Mouse (Mus musculus): ENCODE results near the gene Gtpbp10. TPM values are rescaled to one million over a fixed set of nuclear protein-coding genes. Genes with fewer than 3 reads are reported as not detected.
A peak's percentile ranks its signal among the peaks of the same experiment; 100 is the strongest.

Gene Gtpbp10
- polyA plus RNA-seq (2016; fragmentation: Nextera tagmentation; extraction: Ambion mirVana): 38.0 and 39.5 TPM in 2 replicates

- peak within 1 kb of the TSS; percentile 75 for H3K4me3 ChIP-seq
- no peaks in the 10 kb centered on the region for H3K27me3 ChIP-seq (replicated peaks; ENCODE audit: low read depth, poor library complexity, severe bottlenecking)
- WGBS: under 1% methylated on average over 43 of the region's 43 CpGs
- no peaks in the 10 kb centered on the region for H3K9me3 ChIP-seq
- H3K4me1 ChIP-seq: peaks cover 11% of the 10 kb centered on the region
- H3K36me3 ChIP-seq (replicated peaks): peaks cover 19% of the 10 kb centered on the region
- peak; percentile 94 for DNase-seq (ENCODE audit: low spot score)
- peak within 1 kb of the TSS; percentile 94 for H3K27ac ChIP-seq (replicated peaks)
These were observed at the start of gene Gtpbp10 for GRCm38 (mm10) chr5:5559079-5559740. Gene Gtpbp10 (minus strand): TSS chr5:5559538.

GRCm38 (mm10) chr5:5587686-5588085 lies 28.3 kb upstream of the Gtpbp10 start:
- H3K27me3 ChIP-seq (replicated peaks; ENCODE audit: low read depth, poor library complexity, severe bottlenecking): no peaks in the 10 kb centered on the region
- 87% methylated on average over 3 of the region's 3 CpGs for WGBS

GRCm38 (mm10) chr5:5573749-5574317 lies 14.5 kb upstream of the Gtpbp10 start, which contains the start of gene Gm8773:
Gene Gm8773 (plus strand): TSS chr5:5573799.
- Histone ChIP-seq H3K4me1 (peaks cover 4% of the 10 kb centered on the region; the same call in 1 of the 2 replicates), H3K4me3 (peak within 1 kb of the TSS; percentile 62), H3K27me3 (replicated peaks; ENCODE audit: low read depth, poor library complexity, severe bottlenecking) (peaks cover 25% of the 10 kb centered on the region), H3K9me3 (no peaks in the 10 kb centered on the region), H3K36me3 (replicated peaks) (no peaks in the 10 kb centered on the region), H3K27ac (replicated peaks) (0 out of 2 replicates have a peak within 1 kb of the TSS, but pooled peaks have one; percentile 3)
- WGBS: under 1% methylated on average over 24 of the region's 24 CpGs
- peak; percentile 64 for DNase-seq (ENCODE audit: low spot score)

More at GRCm38 (mm10) chr5:5587686-5588085, 28.3 kb upstream of the Gtpbp10 start:
- Histone ChIP-seq H3K27ac (replicated peaks) (no peak overlapping the region), H3K9me3 (no peaks in the 10 kb centered on the region), H3K4me3 (no peak overlapping the region), H3K36me3 (replicated peaks) (no peaks in the 10 kb centered on the region), H3K4me1 (no peaks in the 10 kb centered on the region)
- no peak for DNase-seq (ENCODE audit: low spot score)

GRCm38 (mm10) chr5:5562435-5562834 lies 3.1 kb upstream of the Gtpbp10 start:
- H3K9me3 ChIP-seq: no peaks in the 10 kb centered on the region
- no peak overlapping the region for H3K4me3 ChIP-seq
- no peak overlapping the region for H3K27ac ChIP-seq (replicated peaks)
- H3K36me3 ChIP-seq (replicated peaks): no peaks in the 10 kb centered on the region
- 66% methylated on average over 3 of the region's 3 CpGs for WGBS
- H3K27me3 ChIP-seq (replicated peaks; ENCODE audit: low read depth, poor library complexity, severe bottlenecking): no peaks in the 10 kb centered on the region
- peaks cover 11% of the 10 kb centered on the region for H3K4me1 ChIP-seq
- DNase-seq (ENCODE audit: low spot score): no peak

- Histone ChIP-seq H3K27ac (replicated peaks) (no peak overlapping the region), H3K4me1 (peaks cover 11% of the 10 kb centered on the region), H3K9me3 (no peaks in the 10 kb centered on the region), H3K27me3 (replicated peaks; ENCODE audit: low read depth, poor library complexity, severe bottlenecking) (no peaks in the 10 kb centered on the region), H3K36me3 (replicated peaks) (no peaks in the 10 kb centered on the region), H3K4me3 (no peak overlapping the region)
- no peak for DNase-seq (ENCODE audit: low spot score)
- 73% methylated on average over 4 of the region's 4 CpGs for WGBS
These were observed 1.8 kb upstream of the Gtpbp10 start for GRCm38 (mm10) chr5:5561041-5561706.

- H3K27me3 ChIP-seq (replicated peaks; ENCODE audit: low read depth, poor library complexity, severe bottlenecking): no peaks in the 10 kb centered on the region
- DNase-seq (ENCODE audit: low spot score): no peak
- peaks cover 11% of the 10 kb centered on the region for H3K4me1 ChIP-seq
- WGBS: 49% methylated on average over 8 of the region's 8 CpGs
- H3K27ac ChIP-seq (replicated peaks): peak overlapping the region; percentile 94
- H3K9me3 ChIP-seq: no peaks in the 10 kb centered on the region
- H3K36me3 ChIP-seq (replicated peaks): peaks cover 13% of the 10 kb centered on the region
- peak overlapping the region; percentile 75 for H3K4me3 ChIP-seq
These were observed 460 bp upstream of the Gtpbp10 start for GRCm38 (mm10) chr5:5559798-5560197.

- Histone ChIP-seq H3K27ac (replicated peaks) (no peak overlapping the region), H3K36me3 (replicated peaks) (peaks cover 94% of the 10 kb centered on the region), H3K4me3 (no peak overlapping the region), H3K27me3 (replicated peaks; ENCODE audit: low read depth, poor library complexity, severe bottlenecking) (no peaks in the 10 kb centered on the region), H3K4me1 (no peaks in the 10 kb centered on the region), H3K9me3 (no peaks in the 10 kb centered on the region)
- no peak for DNase-seq (ENCODE audit: low spot score)
- 83% methylated on average over 1 of the region's 1 CpGs for WGBS
These were observed 8.2 kb downstream of the Gtpbp10 start for GRCm38 (mm10) chr5:5551110-5551509.

- peaks cover 85% of the 10 kb centered on the region for H3K36me3 ChIP-seq (replicated peaks)
- H3K4me3 ChIP-seq: no peak overlapping the region
- H3K27me3 ChIP-seq (replicated peaks; ENCODE audit: low read depth, poor library complexity, severe bottlenecking): no peaks in the 10 kb centered on the region
- H3K9me3 ChIP-seq: no peaks in the 10 kb centered on the region
- no peaks in the 10 kb centered on the region for H3K4me1 ChIP-seq
- DNase-seq (ENCODE audit: low spot score): no peak
- H3K27ac ChIP-seq (replicated peaks): no peak overlapping the region
- WGBS: 77% methylated on average over 3 of the region's 3 CpGs
These were observed 19.0 kb downstream of the Gtpbp10 start for GRCm38 (mm10) chr5:5540385-5540784.

GRCm38 (mm10) chr5:5539771-5540170 lies 19.6 kb downstream of the Gtpbp10 start:
- H3K4me1 ChIP-seq: no peaks in the 10 kb centered on the region
- DNase-seq (ENCODE audit: low spot score): no peak
- peaks cover 84% of the 10 kb centered on the region for H3K36me3 ChIP-seq (replicated peaks)
- H3K27me3 ChIP-seq (replicated peaks; ENCODE audit: low read depth, poor library complexity, severe bottlenecking): no peaks in the 10 kb centered on the region
- no peak overlapping the region for H3K27ac ChIP-seq (replicated peaks)
- H3K4me3 ChIP-seq: no peak overlapping the region
- no peaks in the 10 kb centered on the region for H3K9me3 ChIP-seq
- WGBS: 88% methylated on average over 3 of the region's 3 CpGs

GRCm38 (mm10) chr5:5536131-5536530 lies 23.2 kb downstream of the Gtpbp10 start:
- Histone ChIP-seq H3K27me3 (replicated peaks; ENCODE audit: low read depth, poor library complexity, severe bottlenecking) (no peaks in the 10 kb centered on the region), H3K27ac (replicated peaks) (no peak overlapping the region), H3K4me3 (no peak overlapping the region), H3K4me1 (no peaks in the 10 kb centered on the region), H3K9me3 (no peaks in the 10 kb centered on the region), H3K36me3 (replicated peaks) (peaks cover 48% of the 10 kb centered on the region)
- DNase-seq (ENCODE audit: low spot score): no peak
- WGBS: 91% methylated on average over 1 of the region's 1 CpGs

- DNase-seq (ENCODE audit: low spot score): no peak
- Histone ChIP-seq H3K27ac (replicated peaks) (no peak overlapping the region), H3K4me3 (no peak overlapping the region), H3K9me3 (no peaks in the 10 kb centered on the region), H3K4me1 (no peaks in the 10 kb centered on the region), H3K27me3 (replicated peaks; ENCODE audit: low read depth, poor library complexity, severe bottlenecking) (no peaks in the 10 kb centered on the region), H3K36me3 (replicated peaks) (peaks cover 25% of the 10 kb centered on the region)
- WGBS: 92% methylated on average over 3 of the region's 3 CpGs
These were observed 25.5 kb downstream of the Gtpbp10 start for GRCm38 (mm10) chr5:5533656-5534420.

- no peaks in the 10 kb centered on the region for H3K27me3 ChIP-seq (replicated peaks; ENCODE audit: low read depth, poor library complexity, severe bottlenecking)
- DNase-seq (ENCODE audit: low spot score): no peak
These were observed 43.9 kb downstream of the Gtpbp10 start for GRCm38 (mm10) chr5:5515411-5515810.

More at GRCm38 (mm10) chr5:5515411-5515810, 43.9 kb downstream of the Gtpbp10 start:
- Histone ChIP-seq H3K27ac (replicated peaks) (no peak overlapping the region), H3K36me3 (replicated peaks) (peaks cover 8% of the 10 kb centered on the region), H3K4me1 (peaks cover 7% of the 10 kb centered on the region; the same call in 1 of the 2 replicates), H3K9me3 (no peaks in the 10 kb centered on the region), H3K4me3 (peak overlapping the region; percentile 87; the same call in 1 of the 2 replicates)
- WGBS: 79% methylated on average over 5 of the region's 5 CpGs

Data from embryonic facial prominence, embryonic 10.5 days (tissue).